Mouse (Mus musculus) kidney, adult 9 months (tissue): ENCODE measurements around the gene Mab21l2.
A peak's percentile ranks its signal among the peaks of the same experiment; 100 is the strongest.

Source experiments
- DNase-seq: peaks from one replicate; pipeline ENCODE4 v3.0.0; 2022

The Mab21l2 gene

DNA sequence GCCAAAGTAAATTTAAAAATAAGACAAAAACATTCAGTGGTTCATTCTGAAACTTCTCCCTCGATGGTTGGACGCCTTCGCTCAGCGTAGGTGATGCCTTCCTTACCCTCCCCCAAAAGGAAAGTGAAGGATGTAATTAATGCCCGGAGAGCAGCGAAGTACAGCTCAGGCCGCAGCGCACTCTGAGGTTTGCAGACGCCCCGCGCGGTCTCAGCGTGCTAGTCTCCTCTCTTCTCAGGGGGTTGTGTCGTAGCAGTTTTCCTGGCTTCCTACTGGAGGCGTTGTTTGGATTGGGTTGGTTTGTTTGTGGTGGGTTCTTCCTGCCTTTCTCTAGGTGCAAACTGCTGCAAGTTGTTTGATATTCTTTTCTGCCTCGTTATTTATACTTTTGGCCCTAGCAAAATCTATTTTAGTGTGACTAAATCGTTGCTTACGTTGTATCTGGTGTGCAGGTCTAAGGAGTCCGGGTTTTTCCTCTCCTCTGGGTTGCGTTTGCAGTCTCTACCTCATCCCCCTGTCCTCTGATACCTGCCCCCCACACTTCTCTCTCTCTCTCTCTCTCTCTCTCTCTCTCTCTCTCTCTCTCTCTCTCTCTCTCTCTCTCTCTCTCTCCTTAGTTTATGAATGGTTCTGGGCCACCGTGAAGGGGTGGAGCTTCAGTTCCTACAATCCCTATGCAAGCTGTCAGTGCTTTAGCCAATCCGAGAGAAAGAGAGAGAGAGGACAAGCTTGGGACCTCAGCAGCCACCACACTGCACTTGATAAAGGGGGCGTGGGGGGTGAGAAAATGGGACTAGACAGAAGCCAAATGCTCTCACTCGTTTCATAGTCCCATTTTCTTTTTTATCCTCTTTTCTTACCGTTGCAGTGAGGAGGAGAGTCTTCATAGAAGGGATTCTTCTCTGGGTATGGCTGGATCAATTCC, at the start of gene Mab21l2:
Gene Mab21l2 (minus strand): TSS at position 539 of the 925 bp plus-strand sequence.
- DNase-seq, result no peak

GRCm38 (mm10) chr3:86575312-86575711, 26.9 kb upstream of the Mab21l2 start:
- no peak for DNase-seq

DNA sequence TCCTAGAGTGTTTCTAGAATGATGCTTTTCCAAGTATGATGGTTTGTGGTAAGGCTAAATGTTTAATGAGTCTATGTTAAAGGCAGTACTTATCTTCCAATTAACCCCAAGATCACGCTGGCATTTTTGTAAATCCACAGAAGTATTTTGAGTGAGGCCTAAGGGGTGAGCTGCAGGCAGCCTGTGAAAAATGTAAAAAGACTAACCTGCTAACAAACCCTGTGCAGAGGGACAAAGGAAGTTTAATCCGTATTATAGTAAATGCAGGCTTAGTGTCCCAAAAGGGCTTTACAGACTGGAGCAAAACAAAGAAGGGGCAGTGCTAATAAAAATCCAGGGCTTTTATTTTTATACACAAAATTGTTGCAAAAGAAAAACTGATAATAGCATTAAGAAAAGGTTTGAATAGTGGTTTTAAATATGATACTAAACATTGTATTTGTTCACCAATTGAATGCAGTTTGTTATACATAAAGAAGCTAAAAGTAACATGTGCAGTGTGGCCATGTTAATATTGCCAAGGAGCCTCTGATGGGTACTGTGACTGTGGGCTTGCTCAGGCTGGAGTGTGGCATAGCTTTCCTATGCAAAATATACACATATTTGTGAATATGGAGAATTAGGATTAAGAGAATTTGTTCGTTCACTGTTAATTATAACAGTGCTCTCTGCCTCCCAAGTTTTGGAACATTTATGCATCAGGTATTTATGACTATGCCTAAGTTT, 24.3 kb upstream of the Mab21l2 start:
- DNase-seq, result no peak

DNA sequence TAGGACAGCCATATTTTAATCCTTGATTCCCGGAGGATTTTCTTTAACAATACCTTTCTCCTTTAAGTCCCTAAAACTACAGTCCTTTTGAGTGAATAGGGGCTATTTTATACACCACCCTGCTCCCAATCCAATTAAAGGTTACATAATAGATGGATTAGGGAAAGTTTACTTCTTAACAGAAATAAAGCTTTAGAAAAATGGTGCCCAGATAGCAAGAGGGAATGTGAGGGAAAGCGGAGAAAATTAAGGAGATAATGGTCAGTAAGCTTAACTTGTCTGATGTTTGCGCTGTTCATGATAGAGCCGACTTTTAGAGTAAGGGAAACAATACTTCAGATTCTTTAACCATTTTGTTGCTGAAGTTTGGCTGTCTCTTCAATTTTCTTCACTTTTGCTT, 23.1 kb upstream of the Mab21l2 start:
- DNase-seq, result no peak

DNA sequence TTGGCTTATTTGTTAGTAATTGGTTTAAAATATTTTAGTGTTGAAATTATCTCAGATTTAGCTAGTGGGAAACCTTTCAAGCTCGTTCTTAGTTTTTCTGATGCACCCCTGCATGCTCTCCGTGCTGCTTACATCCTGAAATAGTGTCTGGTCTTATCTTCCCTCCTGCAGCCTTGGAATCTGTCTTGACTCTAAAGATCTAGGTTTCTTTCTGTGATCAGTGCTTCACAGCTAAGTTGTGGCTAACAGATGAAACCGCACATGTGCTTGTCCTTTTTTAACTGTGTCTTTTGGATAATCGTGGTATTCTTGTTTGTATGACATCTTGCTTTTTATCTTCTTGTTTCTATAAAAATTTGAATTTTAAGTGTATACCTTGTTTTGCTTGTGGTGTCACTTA, 18.9 kb upstream of the Mab21l2 start:
- no peak for DNase-seq

- no peak for DNase-seq
Observed at GRCm38 (mm10) chr3:86561396-86561795, 13.0 kb upstream of the Mab21l2 start.

DNA sequence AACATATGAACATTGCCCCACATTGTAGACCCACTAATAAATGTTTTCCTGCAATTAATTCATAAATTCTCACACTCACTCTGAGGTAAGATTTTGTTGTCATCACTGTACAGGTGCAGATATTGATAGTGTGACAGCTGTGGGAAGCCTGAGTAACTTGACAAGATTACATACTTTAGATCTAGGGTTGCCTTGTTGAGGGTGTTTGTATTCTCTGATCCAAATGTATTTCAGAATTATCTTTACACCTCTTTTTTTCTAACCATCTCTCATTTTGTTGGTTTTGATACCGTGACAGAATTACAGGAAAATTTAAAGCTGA, 12.6 kb upstream of the Mab21l2 start:
- no peak for DNase-seq

DNA sequence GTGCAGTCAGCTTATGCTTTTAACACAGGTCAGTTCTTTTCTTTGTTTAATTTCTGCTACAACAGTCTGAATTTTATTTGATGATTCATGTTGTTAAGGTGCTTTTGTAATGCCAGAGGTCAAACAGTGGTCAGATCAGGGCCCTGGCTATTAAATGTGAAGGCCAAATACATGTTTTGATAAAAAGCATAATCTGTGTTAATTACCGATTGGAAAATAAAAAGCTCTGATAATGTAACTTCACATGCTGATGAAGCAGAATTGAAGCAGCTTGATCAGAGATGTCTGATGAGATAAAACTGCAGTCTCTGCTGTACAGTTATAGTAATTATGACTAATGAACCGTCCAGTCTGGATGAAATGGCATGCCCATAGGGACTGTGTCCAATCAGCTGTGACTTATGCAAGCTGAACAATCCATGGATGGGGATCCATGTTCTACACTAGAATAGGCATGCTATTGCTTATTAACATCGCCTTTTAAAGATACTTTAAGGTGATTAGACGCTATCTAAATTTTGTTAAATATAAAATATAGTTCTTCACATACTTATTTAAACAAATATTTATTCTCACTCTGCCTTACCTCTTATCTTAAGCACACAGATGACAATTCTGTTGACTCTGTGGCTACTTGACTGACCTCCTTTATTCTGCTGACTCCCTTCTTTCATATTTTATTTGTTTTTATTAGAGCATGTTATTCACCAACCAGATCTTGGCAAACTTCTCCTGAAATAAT, 12.0 kb upstream of the Mab21l2 start:
- no peak for DNase-seq

DNA sequence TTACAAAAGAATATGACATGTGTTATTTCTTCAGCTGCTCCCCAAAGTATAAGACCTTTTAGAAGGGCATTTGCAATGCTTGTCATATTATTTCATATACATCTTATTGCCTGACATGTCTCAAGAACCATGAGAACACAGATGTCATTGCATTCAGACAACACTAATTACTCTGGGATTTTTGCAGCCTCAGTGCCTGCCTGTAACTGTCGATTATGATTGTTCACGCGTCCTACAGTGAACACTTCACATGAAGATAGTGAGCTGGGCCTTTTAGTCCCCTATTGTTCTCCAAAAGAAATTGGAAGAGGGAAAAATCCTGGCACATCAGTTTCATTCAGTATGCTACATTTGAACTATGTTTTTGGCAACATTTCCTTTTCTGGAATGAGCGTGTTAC, 11.2 kb upstream of the Mab21l2 start:
- DNase-seq, result no peak

DNA sequence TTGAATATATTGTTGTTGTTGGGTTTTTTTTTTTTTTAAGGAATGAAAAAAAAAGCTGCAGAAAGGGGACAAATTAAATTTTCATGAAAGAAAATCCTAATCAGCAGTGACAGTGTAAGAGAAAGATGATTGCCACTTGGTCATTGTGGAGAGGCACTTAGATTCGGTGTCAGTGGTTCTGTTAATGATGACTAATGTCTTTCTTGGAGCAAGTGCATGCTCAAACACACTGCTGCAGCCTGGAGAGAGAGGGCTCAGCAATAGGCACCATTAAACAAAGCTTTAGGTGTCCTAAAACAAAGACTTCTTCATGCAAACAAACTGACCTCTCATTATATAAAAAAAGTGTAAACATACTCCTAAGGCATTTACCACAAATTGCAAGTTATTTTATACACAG, 10.5 kb upstream of the Mab21l2 start:
- no peak for DNase-seq

- no peak for DNase-seq
Observed at GRCm38 (mm10) chr3:86552170-86552569, 3.7 kb upstream of the Mab21l2 start.

GRCm38 (mm10) chr3:86551011-86551728, 2.7 kb upstream of the Mab21l2 start:
- DNase-seq, result no peak

DNA sequence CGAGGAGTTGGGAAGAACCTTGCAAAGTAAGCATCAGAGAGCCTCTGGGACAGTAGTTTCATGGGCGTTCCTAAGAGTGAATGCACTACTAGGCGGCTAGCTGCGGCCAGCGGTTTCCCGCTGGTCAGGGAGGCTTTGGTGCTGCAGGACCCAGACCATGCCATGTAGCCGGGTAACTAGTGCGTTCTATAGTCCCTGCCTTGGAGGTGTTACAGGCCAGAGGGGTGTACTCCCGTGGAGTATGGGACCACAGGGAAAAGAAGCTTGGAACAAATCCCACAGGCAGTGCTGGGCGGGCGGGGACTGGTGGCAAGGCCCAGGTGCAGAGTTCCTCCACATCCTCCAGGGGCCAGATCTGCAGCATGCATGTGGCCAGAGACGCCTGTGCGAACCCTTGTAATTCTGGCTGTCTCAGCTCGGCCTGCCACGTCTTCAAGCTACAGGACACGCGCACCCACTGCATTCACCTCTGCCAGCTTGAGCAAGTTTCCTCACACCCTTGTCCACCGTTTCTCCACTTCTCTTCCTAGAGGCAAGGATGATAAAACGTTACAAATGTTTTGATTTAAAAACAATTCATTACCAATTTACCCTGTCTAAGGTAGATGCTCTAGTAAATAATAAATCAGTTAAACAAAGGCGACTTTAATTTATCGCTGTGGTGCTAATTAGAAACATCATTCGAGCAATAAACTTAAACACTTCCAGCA, 2.0 kb upstream of the Mab21l2 start:
- no peak for DNase-seq

DNA sequence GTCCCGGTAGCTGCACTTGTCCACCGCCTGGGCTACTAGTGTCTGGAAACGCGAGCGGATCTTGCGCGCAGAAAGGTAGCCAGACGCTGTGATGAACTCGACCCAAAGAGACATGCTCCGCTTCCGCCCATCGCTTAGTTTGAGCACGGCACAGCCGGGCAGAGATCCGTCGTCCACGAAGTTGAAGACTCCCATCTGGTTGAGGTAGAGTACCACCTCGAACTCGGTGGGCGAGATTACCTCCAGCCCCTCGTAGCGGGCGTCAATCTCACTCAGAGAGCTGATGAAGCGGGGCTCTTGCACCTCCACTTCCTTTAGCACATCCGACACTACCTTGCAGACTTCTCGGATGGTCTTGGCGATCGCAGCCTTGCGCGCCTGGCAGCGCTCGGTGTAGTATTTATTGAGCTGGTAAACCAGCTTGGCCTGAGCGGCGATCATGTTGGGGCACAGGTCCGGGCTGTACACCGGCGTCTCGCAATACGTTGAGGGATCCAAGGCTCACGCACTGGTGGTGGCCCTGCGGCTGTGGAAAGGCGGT, 1.1 kb downstream of the Mab21l2 start:
- DNase-seq, result no peak

DNA sequence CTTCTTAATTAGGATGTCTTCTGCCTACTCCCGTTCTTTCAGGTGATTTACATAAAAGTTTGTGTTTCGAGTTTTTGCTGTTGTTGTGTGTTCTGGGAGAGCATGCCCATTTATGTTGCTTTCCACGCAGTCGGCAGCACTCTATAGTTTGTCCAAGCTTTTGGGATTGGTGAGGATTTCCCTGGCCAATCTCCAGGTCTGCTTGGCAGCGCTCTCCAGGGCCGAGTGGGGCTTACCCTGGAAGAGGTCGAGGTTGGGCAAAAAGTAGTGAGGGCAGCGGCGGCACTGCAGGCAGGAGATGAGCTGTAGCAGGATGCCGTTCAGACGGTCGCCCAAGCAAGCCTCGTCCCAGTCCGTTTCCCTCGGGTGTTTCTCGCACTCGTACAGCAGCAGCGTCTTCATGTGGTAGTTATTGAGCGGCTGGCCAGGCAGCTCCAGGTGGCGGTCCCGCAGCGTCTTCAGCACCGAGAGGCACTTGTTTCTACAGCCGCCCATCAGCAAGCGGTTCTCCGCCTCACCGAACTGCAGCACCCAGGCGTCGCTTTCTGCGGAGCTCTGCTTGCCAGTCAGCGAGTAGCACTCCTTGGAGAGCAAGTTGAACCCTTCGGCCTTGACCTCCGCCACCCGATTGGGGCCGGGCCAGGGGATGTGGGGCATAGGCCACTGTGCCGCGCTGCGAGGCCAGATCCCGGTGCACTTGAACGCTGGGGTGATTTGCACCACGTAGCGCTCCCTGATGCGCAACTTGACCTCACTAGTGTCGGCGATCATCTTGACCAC, 1.8 kb downstream of the Mab21l2 start:
- peak; percentile 52 for DNase-seq

- no peak for DNase-seq
Observed at GRCm38 (mm10) chr3:86545945-86546344, 2.5 kb downstream of the Mab21l2 start.

DNA sequence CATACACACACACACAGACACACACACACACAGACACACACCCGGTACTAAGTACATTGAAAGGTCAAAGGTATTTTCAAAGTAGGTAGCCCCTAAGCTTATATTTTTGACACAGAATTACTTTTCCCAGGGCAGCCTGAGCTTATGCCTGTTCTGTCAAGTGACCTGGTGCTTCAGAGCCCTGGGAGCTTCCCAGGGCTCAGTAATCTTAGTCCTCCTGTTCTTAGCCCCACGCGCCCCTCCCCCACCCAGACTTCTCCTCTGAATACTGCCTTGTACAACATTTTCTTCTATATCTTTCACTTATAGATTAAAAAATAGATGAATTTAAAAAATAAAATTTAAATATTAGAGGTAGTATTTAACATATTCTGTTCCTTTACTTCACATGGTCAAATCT, 3.6 kb downstream of the Mab21l2 start:
- DNase-seq, result no peak

GRCm38 (mm10) chr3:86541863-86542397, 6.5 kb downstream of the Mab21l2 start:
- DNase-seq, result no peak

GRCm38 (mm10) chr3:86541074-86541614, 7.3 kb downstream of the Mab21l2 start:
- no peak for DNase-seq

GRCm38 (mm10) chr3:86539555-86540168, 8.8 kb downstream of the Mab21l2 start:
- peak; percentile 14 for DNase-seq
